Mouse (Mus musculus): ENCODE results near the gene Mvb12b. TPM values are rescaled to one million over a fixed set of nuclear protein-coding genes. Genes with fewer than 3 reads are reported as not detected.
A peak's percentile ranks its signal among the peaks of the same experiment; 100 is the strongest.

Gene Mvb12b
- 47.0 and 49.9 TPM in 2 replicates for polyA plus RNA-seq (2012; rRNA removed)

GRCm38 (mm10) chr2:33887328-33888099 is at the start of gene Mvb12b:
Mvb12b (minus strand) TSS chr2:33887946.
- TF ChIP-seq POLR2A (IDR thresholded peaks at IDR 0.05; ENCODE audit: borderline replicate concordance, extremely low read depth, low read depth, low read length), result no peak
- WGBS, result 3% methylated on average over 49 of the region's 67 CpGs
- H3K4me1 ChIP-seq (ENCODE audit: control insufficient read depth, insufficient read depth, low read length), result peaks cover 11% of the 10 kb centered on the region

DNA sequence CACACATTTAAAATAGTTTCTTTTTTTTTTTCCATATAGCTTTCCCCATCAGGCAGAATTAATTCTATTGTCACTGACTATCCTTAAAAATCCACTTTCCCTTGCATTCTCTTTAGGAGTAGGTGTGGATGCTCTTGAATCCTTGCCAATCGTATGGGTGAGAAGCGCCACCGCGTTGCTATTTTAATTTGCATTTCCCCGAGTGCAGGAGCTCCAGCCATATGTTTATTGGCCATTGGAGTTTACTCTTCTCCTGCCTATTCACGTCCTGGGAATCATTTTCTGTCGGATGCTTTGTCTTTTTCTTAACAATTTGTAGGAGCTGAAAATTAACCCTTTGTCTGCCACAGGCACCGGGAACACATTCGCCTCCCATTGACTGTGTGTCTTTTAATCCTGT is 48.0 kb upstream of the Mvb12b start:
- no peak for TF ChIP-seq POLR2A (IDR thresholded peaks at IDR 0.05; ENCODE audit: borderline replicate concordance, extremely low read depth, low read depth, low read length)
- no peak for TF ChIP-seq CTCF (IDR thresholded peaks at IDR 0.05; ENCODE audit: insufficient read depth, low read length)
- no peak for DNase-seq
- Histone ChIP-seq H3K4me3 (replicated peaks; ENCODE audit: extremely low read depth, low read depth, low read length) (no peak overlapping the region), H3K4me1 (ENCODE audit: control insufficient read depth, insufficient read depth, low read length) (no peaks in the 10 kb centered on the region)
- WGBS, result 50% methylated on average over 9 of the region's 9 CpGs

More at GRCm38 (mm10) chr2:33887328-33888099, at the start of gene Mvb12b:
- peak within 1 kb of the TSS; percentile 59 for H3K4me3 ChIP-seq (replicated peaks; ENCODE audit: extremely low read depth, low read depth, low read length)
- peak; percentile 70 for DNase-seq

DNA sequence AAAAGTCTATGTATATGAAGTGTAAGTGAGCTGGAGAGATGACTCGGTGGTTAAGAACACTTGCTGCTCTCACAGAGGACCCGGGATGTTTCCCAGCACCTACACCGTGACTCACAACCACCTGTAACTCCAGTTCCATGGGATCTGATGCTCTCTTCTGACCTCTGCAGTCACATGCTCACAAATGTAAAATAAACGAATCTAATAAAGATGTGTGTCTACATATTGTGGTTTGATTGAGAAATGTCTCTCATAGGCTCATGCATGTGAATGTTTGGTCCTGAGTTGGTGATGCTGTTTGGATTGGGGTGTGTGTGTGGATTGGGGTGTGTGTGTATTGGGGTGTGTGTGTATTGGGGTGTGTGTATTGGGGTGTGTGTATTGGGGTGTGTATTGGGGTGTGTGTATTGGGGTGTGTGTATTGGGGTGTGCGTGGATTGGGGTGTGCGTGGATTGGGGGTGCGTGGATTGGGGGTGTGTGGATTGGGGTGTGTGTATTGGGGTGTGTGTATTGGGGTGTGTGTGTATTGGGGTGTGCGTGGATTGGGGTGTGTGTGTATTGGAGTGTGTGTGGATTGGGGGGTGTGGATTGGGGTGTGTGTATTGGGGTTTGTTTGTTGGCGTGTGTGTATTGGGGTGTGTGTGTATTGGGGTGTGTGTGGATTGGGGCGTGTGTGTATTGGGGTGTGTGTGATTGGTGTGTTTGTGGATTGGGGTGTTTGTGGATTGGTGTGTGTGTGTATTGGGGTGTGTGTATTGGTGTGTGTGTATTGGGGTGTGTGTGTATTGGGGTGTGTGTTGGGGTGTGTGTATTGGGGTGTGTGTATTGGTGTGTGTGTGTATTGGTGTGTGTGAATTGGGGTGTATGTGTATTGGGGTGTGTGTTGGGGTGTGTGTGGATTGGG is 46.1 kb upstream of the Mvb12b start:
- Histone ChIP-seq H3K4me3 (replicated peaks; ENCODE audit: extremely low read depth, low read depth, low read length) (no peak overlapping the region), H3K4me1 (ENCODE audit: control insufficient read depth, insufficient read depth, low read length) (no peaks in the 10 kb centered on the region)
- no peak for TF ChIP-seq CTCF (IDR thresholded peaks at IDR 0.05; ENCODE audit: insufficient read depth, low read length)
- no peak for TF ChIP-seq POLR2A (IDR thresholded peaks at IDR 0.05; ENCODE audit: borderline replicate concordance, extremely low read depth, low read depth, low read length)
- no peak for DNase-seq
- 57% methylated on average over 10 of the region's 10 CpGs for WGBS

DNA sequence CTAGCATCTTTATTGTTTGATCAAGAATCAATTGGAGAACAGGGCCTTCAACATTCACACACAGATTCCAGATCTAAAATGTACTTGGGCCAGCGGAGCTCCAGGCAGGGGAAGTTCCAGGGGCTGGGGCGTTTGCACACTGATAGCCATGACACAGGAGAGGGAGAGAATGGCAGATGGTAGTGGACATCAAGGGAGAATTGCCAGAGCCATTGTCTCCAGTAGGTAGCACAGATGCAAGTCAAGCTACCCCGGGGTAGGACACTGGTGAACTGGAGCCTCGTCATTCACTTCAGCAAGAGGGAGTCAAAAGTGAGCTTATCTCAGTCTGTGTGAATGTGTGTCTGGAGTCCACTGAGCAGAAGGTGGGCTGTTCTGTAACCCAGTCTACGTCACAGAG is 43.4 kb upstream of the Mvb12b start:
- WGBS, result 70% methylated on average over 5 of the region's 5 CpGs
- no peak for DNase-seq
- Histone ChIP-seq H3K4me1 (ENCODE audit: control insufficient read depth, insufficient read depth, low read length) (no peaks in the 10 kb centered on the region), H3K4me3 (replicated peaks; ENCODE audit: extremely low read depth, low read depth, low read length) (no peak overlapping the region)
- TF ChIP-seq POLR2A (IDR thresholded peaks at IDR 0.05; ENCODE audit: borderline replicate concordance, extremely low read depth, low read depth, low read length), result no peak
- TF ChIP-seq CTCF (IDR thresholded peaks at IDR 0.05; ENCODE audit: insufficient read depth, low read length), result no peak

- no peak for TF ChIP-seq POLR2A (IDR thresholded peaks at IDR 0.05; ENCODE audit: borderline replicate concordance, extremely low read depth, low read depth, low read length)
- TF ChIP-seq CTCF (IDR thresholded peaks at IDR 0.05; ENCODE audit: insufficient read depth, low read length), result no peak
- WGBS, result 71% methylated on average over 5 of the region's 5 CpGs
- H3K4me1 ChIP-seq (ENCODE audit: control insufficient read depth, insufficient read depth, low read length), result no peaks in the 10 kb centered on the region
- H3K4me3 ChIP-seq (replicated peaks; ENCODE audit: extremely low read depth, low read depth, low read length), result no peak overlapping the region
- DNase-seq, result no peak
Observed at GRCm38 (mm10) chr2:33925288-33925687, 37.5 kb upstream of the Mvb12b start.

- TF ChIP-seq CTCF (IDR thresholded peaks at IDR 0.05; ENCODE audit: insufficient read depth, low read length) (no peak), POLR2A (IDR thresholded peaks at IDR 0.05; ENCODE audit: borderline replicate concordance, extremely low read depth, low read depth, low read length) (no peak)
- Histone ChIP-seq H3K4me1 (ENCODE audit: control insufficient read depth, insufficient read depth, low read length) (no peaks in the 10 kb centered on the region), H3K4me3 (replicated peaks; ENCODE audit: extremely low read depth, low read depth, low read length) (no peak overlapping the region)
- DNase-seq, result no peak
- WGBS, result 56% methylated on average over 5 of the region's 5 CpGs
Observed at GRCm38 (mm10) chr2:33923482-33923881, 35.7 kb upstream of the Mvb12b start.

- DNase-seq, result no peak
- WGBS, result 93% methylated on average over 2 of the region's 2 CpGs
- no peaks in the 10 kb centered on the region for H3K4me1 ChIP-seq (ENCODE audit: control insufficient read depth, insufficient read depth, low read length)
Observed at GRCm38 (mm10) chr2:33922466-33922865, 34.7 kb upstream of the Mvb12b start.

GRCm38 (mm10) chr2:33919934-33920615 is 32.3 kb upstream of the Mvb12b start:
- DNase-seq, result no peak
- WGBS, result 58% methylated on average over 22 of the region's 22 CpGs
- no peak for TF ChIP-seq POLR2A (IDR thresholded peaks at IDR 0.05; ENCODE audit: borderline replicate concordance, extremely low read depth, low read depth, low read length)
- no peak for TF ChIP-seq CTCF (IDR thresholded peaks at IDR 0.05; ENCODE audit: insufficient read depth, low read length)
- Histone ChIP-seq H3K4me3 (replicated peaks; ENCODE audit: extremely low read depth, low read depth, low read length) (no peak overlapping the region), H3K4me1 (ENCODE audit: control insufficient read depth, insufficient read depth, low read length) (no peaks in the 10 kb centered on the region)

More at GRCm38 (mm10) chr2:33922466-33922865, 34.7 kb upstream of the Mvb12b start:
- H3K4me3 ChIP-seq (replicated peaks; ENCODE audit: extremely low read depth, low read depth, low read length), result no peak overlapping the region
- TF ChIP-seq POLR2A (IDR thresholded peaks at IDR 0.05; ENCODE audit: borderline replicate concordance, extremely low read depth, low read depth, low read length) (no peak), CTCF (IDR thresholded peaks at IDR 0.05; ENCODE audit: insufficient read depth, low read length) (no peak)

DNA sequence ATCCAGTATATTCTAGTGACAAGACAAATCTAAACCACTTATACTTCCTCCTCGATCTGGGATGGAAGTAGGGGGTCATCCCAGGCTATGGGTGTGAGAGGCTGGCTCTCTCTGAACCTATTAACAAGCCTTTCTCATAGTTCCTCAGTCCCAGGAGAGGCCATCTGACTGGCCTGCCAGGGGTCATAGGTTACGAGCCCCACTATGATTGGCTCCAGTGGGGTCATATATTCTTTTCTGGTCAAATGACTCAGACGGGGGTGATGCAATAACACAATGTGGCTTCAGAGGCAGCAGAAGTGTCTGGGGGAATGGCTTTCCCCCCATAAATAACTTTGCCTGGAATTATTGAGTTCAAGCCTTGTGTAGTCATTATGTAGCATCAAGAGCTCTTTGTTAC is 31.1 kb upstream of the Mvb12b start:
- no peak for DNase-seq
- 86% methylated on average over 3 of the region's 3 CpGs for whole genome bisulfite sequencing
- H3K4me1 ChIP-seq (ENCODE audit: control insufficient read depth, insufficient read depth, low read length), result no peaks in the 10 kb centered on the region
- TF ChIP-seq CTCF (IDR thresholded peaks at IDR 0.05; ENCODE audit: insufficient read depth, low read length) (no peak), POLR2A (IDR thresholded peaks at IDR 0.05; ENCODE audit: borderline replicate concordance, extremely low read depth, low read depth, low read length) (no peak)
- H3K4me3 ChIP-seq (replicated peaks; ENCODE audit: extremely low read depth, low read depth, low read length), result no peak overlapping the region
